Mouse (Mus musculus) heart, adult 2 months (tissue): ENCODE measurements around the gene Nek8. TPM values are rescaled to one million over a fixed set of nuclear protein-coding genes. Genes with fewer than 3 reads are reported as not detected.

ENCODE experiments used
- DNase-seq, 2 experiments: peaks; one replicate each; pipeline ENCODE4 v3.0.0; 2021
- H3K27ac ChIP-seq: fragments of 200-600 bp; 2 replicates; pipeline ENCODE4 v1.8.1; 2022
- H3K27me3 ChIP-seq: fragments of 200-500 bp; 2 replicates; pipeline ENCODE4 v1.6.1; 2012; ENCODE audit warnings: mild to moderate bottlenecking, low read length, inconsistent platforms, mixed read lengths; ENCODE audit not compliant: control insufficient read depth, insufficient read depth
- H3K36me3 ChIP-seq: fragments of 200-500 bp; 2 replicates; pipeline ENCODE4 v1.6.1; 2012; ENCODE audit warnings: low read length, inconsistent platforms; ENCODE audit not compliant: control insufficient read depth, insufficient read depth
- H3K4me1 ChIP-seq: fragments of 200-500 bp; 2 replicates; pipeline ENCODE4 v1.6.1; 2011; ENCODE audit warnings: low read length; ENCODE audit not compliant: control insufficient read depth, insufficient read depth
- H3K4me3 ChIP-seq: fragments of 200-600 bp; 2 replicates; pipeline ENCODE4 v1.8.1; 2022
- H3K79me2 ChIP-seq: fragments of 200-500 bp; replicated peaks from 2 replicates; pipeline ENCODE4 v1.6.1; 2012; ENCODE audit warnings: mild to moderate bottlenecking, inconsistent platforms, low read length, moderate library complexity, mixed read lengths; ENCODE audit not compliant: control insufficient read depth, insufficient read depth
- H3K9ac ChIP-seq: fragments of 200-500 bp; 2 replicates; pipeline ENCODE4 v1.6.1; 2012; ENCODE audit warnings: low read depth, mild to moderate bottlenecking, control low read depth, inconsistent platforms, low read length, mixed read lengths
- CTCF ChIP-seq: fragments of 200-600 bp; IDR thresholded peaks from 2 replicates; pipeline ENCODE4 v1.8.1; 2022; ENCODE audit warnings: antibody characterized with exemption, mild to moderate bottlenecking, moderate library complexity
- EP300 ChIP-seq: fragments of 200-500 bp; IDR thresholded peaks from 2 replicates; pipeline ENCODE4 v1.6.1; 2011; ENCODE audit warnings: low read depth, low read length, control low read depth; ENCODE audit not compliant: insufficient read depth
- POLR2A ChIP-seq: fragments of 200-500 bp; IDR thresholded peaks from 2 replicates; pipeline ENCODE4 v1.6.1; 2011; ENCODE audit warnings: mild to moderate bottlenecking, low read depth, low read length, control low read depth; ENCODE audit not compliant: insufficient read depth
- WGBS: fragments of 180-500 bp; shearing (Covaris S2); methylation state at CpG from one replicate; pipeline ENCODE4 v1.1.7; 2018; 5-methylcytosine and 5-hydroxymethylcytosine counted together
- intact Hi-C: fragments of 180-260 bp; cut with DNase I; formaldehyde crosslinking; loops from one replicate; pipeline ENCODE4 v1.15.1; 2025
- polyA plus RNA-seq: library from polyadenylated mRNA; depleted of rRNA; stranded (reverse); fragments of >200 nt; gene quantifications from 2 replicates; pipeline ENCODE4 v1.2.3, GENCODE M21; 2012
- total RNA-seq, 2 experiments: library from RNA; stranded (reverse); gene quantifications; 2 replicates each; pipeline ENCODE4 v1.2.3; 2021

Nek8 gene
- total and polyA plus RNA-seq, 3 experiments, result 1.6 to 7.0 (median 2.5) TPM

GRCm38 (mm10) chr11:78195101-78195863 lies 18.8 kb upstream of the Nek8 start:
- Histone ChIP-seq H3K27me3 (no peaks in the 10 kb centered on the region), H3K27ac (no peak overlapping the region), H3K36me3 (no peaks in the 10 kb centered on the region), H3K9ac (peak overlapping the region; percentile 48), H3K4me1 (peaks cover 4% of the 10 kb centered on the region; the same call in 1 of the 2 replicates), H3K4me3 (peak overlapping the region; percentile 49), H3K79me2 (no peaks in the 10 kb centered on the region)
- TF ChIP-seq CTCF (no peak), EP300 (no peak)
- 50% methylated on average over 23 of the region's 23 CpGs for WGBS
- no peak for DNase-seq
- intact Hi-C loops, result no loop called here

- TF ChIP-seq POLR2A, result peak; percentile 46; the same call in 1 of the 2 replicates
- TF ChIP-seq CTCF, result no peak
- Histone ChIP-seq H3K36me3 (no peaks in the 10 kb centered on the region), H3K27me3 (no peaks in the 10 kb centered on the region), H3K27ac (no peak overlapping the region), H3K9ac (peak overlapping the region; percentile 48), H3K79me2 (no peaks in the 10 kb centered on the region), H3K4me1 (peaks cover 4% of the 10 kb centered on the region; the same call in 1 of the 2 replicates), H3K4me3 (peak overlapping the region; percentile 49)
- WGBS, result 4% methylated on average over 30 of the region's 30 CpGs
- DNase-seq, result peak; percentile 83 to 84
- intact Hi-C loops, result no loop called here
These were observed 18.1 kb upstream of the Nek8 start for GRCm38 (mm10) chr11:78194411-78195100.

- Histone ChIP-seq H3K9ac (no peak within 1 kb of the TSS), H3K27ac (no peak within 1 kb of the TSS), H3K79me2 (no peaks in the 10 kb centered on the region), H3K4me1 (peaks cover 4% of the 10 kb centered on the region; the same call in 1 of the 2 replicates), H3K4me3 (no peak within 1 kb of the TSS), H3K27me3 (no peaks in the 10 kb centered on the region), H3K36me3 (no peaks in the 10 kb centered on the region)
- WGBS, result 64% methylated on average over 1 of the region's 1 CpGs
- intact Hi-C loops, result no loop called here
- no peak for DNase-seq
- no peak for TF ChIP-seq EP300
- no peak for TF ChIP-seq POLR2A
- TF ChIP-seq CTCF, result no peak
These were observed 16.6 kb upstream of the Nek8 start, which contains the start of gene Proca1 for GRCm38 (mm10) chr11:78193113-78193512. Proca1 (plus strand) TSS chr11:78193392.

GRCm38 (mm10) chr11:78190041-78190440 lies 13.6 kb upstream of the Nek8 start:
- H3K4me3 ChIP-seq, result no peak overlapping the region
- no peaks in the 10 kb centered on the region for H3K36me3 ChIP-seq
- DNase-seq, result no peak
- no peaks in the 10 kb centered on the region for H3K79me2 ChIP-seq
- H3K27me3 ChIP-seq, result no peaks in the 10 kb centered on the region
- H3K27ac ChIP-seq, result no peak overlapping the region
- intact Hi-C loops, result no loop called here
- WGBS, result 81% methylated on average over 6 of the region's 6 CpGs
- H3K4me1 ChIP-seq, result peaks cover 3% of the 10 kb centered on the region; the same call in 1 of the 2 replicates
- no peak overlapping the region for H3K9ac ChIP-seq
- TF ChIP-seq CTCF (no peak), POLR2A (no peak), EP300 (no peak)

- peak overlapping the region; percentile 73 for H3K4me3 ChIP-seq
- H3K36me3 ChIP-seq, result no peaks in the 10 kb centered on the region
- H3K27ac ChIP-seq, result peak overlapping the region; percentile 64
- DNase-seq, result peak; percentile 54 to 66
- H3K9ac ChIP-seq, result peak overlapping the region; percentile 78
- 0 out of 2 replicates have a peak, but pooled peaks cover 1% of the 10 kb centered on the region for H3K4me1 ChIP-seq
- H3K27me3 ChIP-seq, result no peaks in the 10 kb centered on the region
- TF ChIP-seq CTCF (no peak), POLR2A (no peak), EP300 (no peak)
- intact Hi-C loops, result no loop called here
- H3K79me2 ChIP-seq, result no peaks in the 10 kb centered on the region
- WGBS, result 4% methylated on average over 42 of the region's 42 CpGs
These were observed 13.0 kb upstream of the Nek8 start for GRCm38 (mm10) chr11:78189234-78190040.
